Mouse (Mus musculus) WW6 (cell line): ENCODE results near the gene Ifnar1.
A peak's percentile ranks its signal among the peaks of the same experiment; 100 is the strongest.
"Not testable (repeated sequence)": the region's sequence is repeated elsewhere in the genome, so short reads cannot be mapped to it uniquely, and the experiment has no call there.

ENCODE experiments used
- DNase-seq: peaks from one replicate; pipeline ENCODE4 v3.0.0-alpha.2; 2013; ENCODE audit warnings: low read depth, low spot score

Ifnar1 gene

GRCm38 (mm10) chr16:91504701-91505100 is 19.7 kb downstream of the Ifnar1 start:
- DNase-seq, result no peak

GRCm38 (mm10) chr16:91505116-91505601 is 20.1 kb downstream of the Ifnar1 start:
- DNase-seq, result no peak

GRCm38 (mm10) chr16:91506396-91506795 is 21.4 kb downstream of the Ifnar1 start:
- no peak for DNase-seq

- DNase-seq, result peak; percentile 50
These were observed 27.2 kb downstream of the Ifnar1 start for GRCm38 (mm10) chr16:91512161-91512787.

GRCm38 (mm10) chr16:91513099-91513498 is 28.1 kb downstream of the Ifnar1 start:
- no peak for DNase-seq

- DNase-seq, result no peak
These were observed 32.0 kb downstream of the Ifnar1 start for GRCm38 (mm10) chr16:91517020-91517419.

- no peak for DNase-seq
These were observed 37.0 kb downstream of the Ifnar1 start for GRCm38 (mm10) chr16:91522040-91522439.

- no peak for DNase-seq
These were observed 37.7 kb downstream of the Ifnar1 start for GRCm38 (mm10) chr16:91522479-91523309.

GRCm38 (mm10) chr16:91524206-91524605 is 39.2 kb downstream of the Ifnar1 start:
- DNase-seq, result no peak

GRCm38 (mm10) chr16:91526274-91526673 is 41.2 kb downstream of the Ifnar1 start:
- no peak for DNase-seq

- DNase-seq, result no peak
These were observed 42.0 kb downstream of the Ifnar1 start for GRCm38 (mm10) chr16:91527051-91527450.

- DNase-seq, result no peak
These were observed 42.5 kb downstream of the Ifnar1 start for GRCm38 (mm10) chr16:91527500-91527899.

GRCm38 (mm10) chr16:91528578-91528977 is 43.5 kb downstream of the Ifnar1 start:
- DNase-seq, result no peak

GRCm38 (mm10) chr16:91530830-91531229 is 45.8 kb downstream of the Ifnar1 start:
- DNase-seq, result not testable (repeated sequence)

GRCm38 (mm10) chr16:91531856-91532255 is 46.8 kb downstream of the Ifnar1 start:
- no peak for DNase-seq

- DNase-seq, result no peak
These were observed 47.4 kb downstream of the Ifnar1 start for GRCm38 (mm10) chr16:91532429-91532828.

GRCm38 (mm10) chr16:91533097-91534001 is 48.3 kb downstream of the Ifnar1 start:
- DNase-seq, result no peak

- DNase-seq, result peak; percentile 99
These were observed 49.4 kb downstream of the Ifnar1 start for GRCm38 (mm10) chr16:91534477-91534876.

GRCm38 (mm10) chr16:91534888-91535287 is 49.9 kb downstream of the Ifnar1 start:
- DNase-seq, result no peak

- no peak for DNase-seq
These were observed 51.3 kb downstream of the Ifnar1 start for GRCm38 (mm10) chr16:91536372-91536771.

GRCm38 (mm10) chr16:91537065-91537464 is 52.0 kb downstream of the Ifnar1 start:
- no peak for DNase-seq

GRCm38 (mm10) chr16:91538051-91538450 is 53.0 kb downstream of the Ifnar1 start:
- no peak for DNase-seq
